Mouse (Mus musculus) liver, adult 2 months (tissue): ENCODE results near the gene Gdap1l1.

Experiments
- CTCF ChIP-seq: fragments of 200-500 bp; IDR thresholded peaks from 2 replicates; pipeline ENCODE4 v1.5.1; 2011; ENCODE audit warnings: low read depth, low read length, control low read depth
- POLR2A ChIP-seq: fragments of 200-500 bp; IDR thresholded peaks from 2 replicates; pipeline ENCODE4 v1.6.1; 2011; ENCODE audit warnings: low read length, control low read depth; ENCODE audit not compliant: insufficient read depth; ENCODE audit errors: extremely low read depth

- peak; percentile 20; the same call in 1 of the 2 replicates for TF ChIP-seq CTCF
- peak; percentile 88 for TF ChIP-seq POLR2A
Measured at GRCm38 (mm10) chr2:163419346-163420045, 18.8 kb upstream of the Gdap1l1 start.
